Mouse (Mus musculus): ENCODE measurements around the gene Pcsk6. TPM values are rescaled to one million over a fixed set of nuclear protein-coding genes. Genes with fewer than 3 reads are reported as not detected.

The Pcsk6 gene
- total RNA-seq, 1 experiment from 2014 or later = not detected

DNA sequence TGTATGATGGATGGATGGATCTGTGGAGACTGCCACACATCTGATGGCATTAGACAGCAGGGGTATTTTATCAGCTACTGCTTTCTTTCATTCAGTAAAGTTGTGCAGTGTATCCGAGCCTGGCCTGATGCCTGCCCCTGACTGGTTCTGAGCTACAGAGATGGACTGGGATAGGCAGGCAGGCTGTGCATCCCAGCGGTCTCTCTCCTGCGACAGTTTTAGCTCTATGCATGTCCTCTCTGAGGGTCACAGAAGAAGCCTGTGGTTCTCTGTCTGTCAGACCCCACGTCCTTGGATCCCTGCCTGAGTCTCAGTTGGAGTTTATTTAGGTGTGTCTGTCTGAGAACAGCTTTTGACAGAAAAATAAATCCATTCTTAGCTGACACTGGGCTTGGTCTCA lies 16.7 kb downstream of the Pcsk6 start:
- no peak for ATAC-seq (replicated peaks; ENCODE audit: insufficient number of reproducible peaks, low FRiP score, low TSS enrichment, poor library complexity, severe bottlenecking)

DNA sequence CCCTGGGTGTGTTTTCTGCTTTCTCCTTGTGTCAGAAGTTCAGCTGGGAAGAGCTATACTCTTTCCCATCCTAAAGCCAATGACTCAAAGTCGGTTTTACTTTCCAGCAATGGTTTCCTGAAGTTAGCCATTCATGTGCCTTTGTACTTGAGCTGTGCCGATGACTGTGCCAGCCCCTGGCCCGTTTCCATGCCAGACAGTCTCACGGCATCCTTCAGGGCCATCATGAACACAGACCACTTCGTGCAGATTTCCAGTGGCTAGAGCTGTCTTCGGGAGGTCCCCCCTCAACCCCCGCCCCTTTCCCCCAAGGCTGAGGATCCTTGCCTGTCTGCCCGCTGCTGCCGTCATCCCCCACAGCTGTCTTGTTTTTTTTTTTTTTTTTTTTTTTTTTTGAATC lies 17.8 kb downstream of the Pcsk6 start:
- ATAC-seq (replicated peaks; ENCODE audit: insufficient number of reproducible peaks, low FRiP score, low TSS enrichment, poor library complexity, severe bottlenecking) = no peak

DNA sequence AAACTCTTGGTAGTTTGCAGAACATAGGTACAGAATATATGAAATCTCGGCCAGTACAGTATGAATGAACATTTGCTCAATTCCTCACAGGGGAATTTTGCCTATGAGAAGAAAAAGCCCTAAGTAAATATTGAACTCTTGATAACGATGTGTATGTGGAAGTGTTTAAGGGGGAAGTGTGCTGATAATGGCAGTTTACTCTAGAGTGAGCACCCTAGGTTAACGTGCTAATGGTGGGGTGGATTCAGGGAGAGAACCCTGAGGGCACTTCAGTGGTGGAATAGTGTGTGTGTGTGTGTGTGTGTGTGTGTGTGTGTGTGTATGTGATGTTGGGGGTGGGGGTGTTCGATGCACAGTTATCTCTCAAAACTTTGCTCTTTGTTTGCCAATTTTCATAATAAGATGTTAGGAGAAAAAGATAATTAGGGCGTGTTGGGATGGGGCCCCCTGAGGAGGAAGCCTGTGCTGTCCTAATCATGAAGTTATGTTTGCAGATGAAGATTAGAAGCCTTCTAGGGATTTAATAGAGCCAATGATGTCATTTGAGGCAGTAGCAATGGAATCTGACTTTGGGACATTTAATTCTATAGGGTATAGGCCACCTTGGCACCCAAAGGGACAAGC lies 19.2 kb downstream of the Pcsk6 start:
- ATAC-seq (replicated peaks; ENCODE audit: insufficient number of reproducible peaks, low FRiP score, low TSS enrichment, poor library complexity, severe bottlenecking) = no peak

GRCm38 (mm10) chr7:65881290-65881688 lies 19.8 kb downstream of the Pcsk6 start:
- no peak for ATAC-seq (replicated peaks; ENCODE audit: insufficient number of reproducible peaks, low FRiP score, low TSS enrichment, poor library complexity, severe bottlenecking)

DNA sequence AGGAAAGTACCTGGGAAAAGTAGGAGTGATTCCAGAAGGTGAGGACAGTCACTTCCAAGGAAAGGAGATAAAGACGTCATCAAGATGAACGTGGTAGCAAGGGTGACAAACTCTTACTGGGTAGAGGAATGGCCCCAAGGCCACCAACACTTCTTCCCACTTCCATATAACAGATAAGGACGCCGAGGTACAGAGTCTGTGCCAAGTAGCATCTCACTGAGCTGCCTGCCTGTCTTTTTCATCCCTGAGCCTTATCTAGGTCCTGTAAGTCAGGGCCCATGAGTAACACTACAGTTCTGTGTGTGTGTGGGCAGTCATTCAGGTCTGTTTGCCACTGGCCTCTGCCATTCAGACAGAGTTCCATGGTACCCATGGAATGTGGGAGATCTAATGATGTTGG lies 23.4 kb downstream of the Pcsk6 start:
- no peak for ATAC-seq (replicated peaks; ENCODE audit: insufficient number of reproducible peaks, low FRiP score, low TSS enrichment, poor library complexity, severe bottlenecking)

DNA sequence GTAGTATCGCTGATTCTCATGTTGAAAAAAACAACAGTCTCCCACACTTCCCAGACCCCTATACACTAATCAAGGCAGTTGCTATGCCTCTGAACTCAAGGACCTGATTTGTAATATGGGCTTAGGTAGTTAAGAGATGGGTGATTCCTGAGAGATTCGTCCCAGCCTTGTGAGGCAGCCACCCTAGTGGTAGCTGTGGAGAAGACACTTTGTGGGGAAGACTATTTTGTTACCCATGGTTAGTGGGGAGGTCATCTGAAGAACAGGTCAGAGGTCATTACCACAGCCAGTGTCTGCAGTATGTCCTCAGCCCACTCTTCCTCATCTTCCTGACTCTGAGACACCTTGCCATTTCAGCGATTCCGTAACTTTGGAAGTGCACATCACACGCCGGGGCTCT lies 24.3 kb downstream of the Pcsk6 start:
- ATAC-seq (replicated peaks; ENCODE audit: insufficient number of reproducible peaks, low FRiP score, low TSS enrichment, poor library complexity, severe bottlenecking) = no peak

DNA sequence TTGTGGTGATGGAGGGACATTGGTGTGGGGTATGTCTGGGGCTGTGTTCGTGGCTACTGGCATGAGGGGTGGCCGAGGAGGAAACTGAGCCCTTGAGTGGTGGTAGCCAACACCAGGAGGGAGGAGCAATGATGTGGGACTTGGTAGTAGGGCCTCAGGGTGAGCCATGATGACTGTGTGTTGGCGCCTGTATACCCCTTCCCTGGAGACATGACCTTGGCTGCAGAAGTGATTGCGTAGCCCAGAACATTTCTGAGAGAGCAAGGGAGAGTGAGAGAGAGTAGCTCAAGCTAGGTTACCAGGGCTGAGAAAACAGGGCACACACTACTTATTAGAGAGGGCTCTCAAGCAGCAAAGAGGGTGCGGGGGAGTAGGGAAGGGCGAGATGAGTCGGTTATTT lies 30.3 kb downstream of the Pcsk6 start:
- ATAC-seq (replicated peaks; ENCODE audit: insufficient number of reproducible peaks, low FRiP score, low TSS enrichment, poor library complexity, severe bottlenecking) = no peak

DNA sequence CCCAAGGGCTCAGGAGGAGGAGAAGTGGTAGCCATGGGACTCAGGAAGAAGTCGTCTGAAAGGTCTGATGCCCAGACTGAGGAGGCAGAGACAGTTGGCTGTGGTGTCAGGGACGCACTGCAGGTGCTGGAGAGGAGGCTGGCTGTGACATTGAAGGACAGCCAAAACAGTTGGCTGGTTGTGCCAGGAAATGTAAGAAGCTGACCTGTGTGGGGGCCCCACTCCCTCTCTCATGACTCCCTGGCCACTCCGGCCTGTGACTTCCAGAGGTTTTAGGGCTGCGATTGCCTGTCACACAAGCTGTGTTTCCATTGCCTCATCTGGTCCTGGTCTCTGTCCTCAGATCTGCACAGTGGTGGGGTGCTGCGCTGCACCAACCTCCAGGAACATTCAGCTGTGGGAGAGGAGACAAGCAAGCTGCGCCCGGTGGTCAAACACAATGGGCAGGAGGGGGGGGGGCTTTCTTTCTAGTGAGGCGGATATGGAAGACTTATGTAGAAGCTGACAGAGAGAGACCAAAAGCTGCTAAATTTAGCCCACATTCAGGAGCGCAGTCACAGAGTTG lies 30.8 kb downstream of the Pcsk6 start:
- ATAC-seq (replicated peaks; ENCODE audit: insufficient number of reproducible peaks, low FRiP score, low TSS enrichment, poor library complexity, severe bottlenecking) = no peak

DNA sequence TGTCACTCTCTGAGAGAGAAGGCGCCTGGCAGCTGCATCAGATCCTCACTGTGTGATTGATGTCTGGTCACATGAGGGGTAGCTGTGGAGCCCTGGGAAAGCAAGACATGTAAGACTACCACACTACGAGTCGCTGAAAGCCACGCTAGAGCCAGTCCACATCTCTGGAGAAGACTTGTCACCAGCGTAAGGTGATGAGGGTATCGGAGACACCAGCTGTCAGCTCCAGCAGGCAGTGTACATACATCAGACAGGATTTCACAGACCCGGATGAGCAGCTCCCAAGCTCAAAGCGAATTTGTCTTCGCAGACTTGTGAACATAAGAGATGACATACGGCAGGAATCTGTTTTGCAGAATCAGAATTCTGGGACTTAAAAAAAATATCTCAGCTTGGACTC lies 32.0 kb downstream of the Pcsk6 start:
- no peak for ATAC-seq (replicated peaks; ENCODE audit: insufficient number of reproducible peaks, low FRiP score, low TSS enrichment, poor library complexity, severe bottlenecking)

DNA sequence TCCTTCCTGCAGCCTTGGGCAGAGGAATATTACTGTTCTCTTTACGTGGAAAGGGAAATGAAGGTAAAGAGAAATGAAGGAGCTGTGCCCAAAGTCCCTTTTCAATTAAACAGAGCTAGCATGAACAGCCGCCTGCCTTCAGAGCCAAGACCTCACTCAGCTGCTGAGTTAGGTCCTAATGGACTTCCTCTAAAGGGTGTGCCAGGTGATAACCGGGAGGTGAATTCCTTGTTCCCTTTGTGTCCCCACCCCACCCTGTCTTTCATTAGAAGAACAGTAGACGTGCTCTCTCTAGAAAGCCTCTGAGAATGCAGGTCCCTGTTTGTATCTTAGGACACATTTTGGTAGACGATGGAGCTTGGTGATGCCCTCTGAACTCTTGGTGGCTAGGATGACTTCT lies 33.7 kb downstream of the Pcsk6 start:
- no peak for ATAC-seq (replicated peaks; ENCODE audit: insufficient number of reproducible peaks, low FRiP score, low TSS enrichment, poor library complexity, severe bottlenecking)

DNA sequence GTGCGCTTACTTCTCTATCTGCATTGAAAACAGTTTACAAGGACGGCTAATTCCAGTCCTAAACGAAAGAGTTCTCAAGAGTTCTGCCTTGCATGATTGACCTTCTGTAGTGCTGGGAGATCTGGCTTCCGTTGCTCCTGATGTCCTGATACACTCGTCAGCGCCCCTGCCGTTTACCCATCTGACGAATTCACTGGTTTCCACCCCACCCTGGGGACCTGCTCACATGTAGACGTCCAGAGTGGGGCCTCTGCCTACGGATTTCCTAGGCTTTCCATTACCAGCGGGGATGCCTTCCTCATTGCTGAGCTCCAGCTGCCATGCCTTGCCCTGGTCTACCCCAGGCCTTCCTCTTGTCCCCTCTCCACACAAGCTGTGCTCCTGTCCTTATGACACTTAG lies 39.7 kb downstream of the Pcsk6 start:
- no peak for ATAC-seq (replicated peaks; ENCODE audit: insufficient number of reproducible peaks, low FRiP score, low TSS enrichment, poor library complexity, severe bottlenecking)

GRCm38 (mm10) chr7:65902471-65903180 lies 41.1 kb downstream of the Pcsk6 start:
- ATAC-seq (replicated peaks; ENCODE audit: insufficient number of reproducible peaks, low FRiP score, low TSS enrichment, poor library complexity, severe bottlenecking) = no peak

DNA sequence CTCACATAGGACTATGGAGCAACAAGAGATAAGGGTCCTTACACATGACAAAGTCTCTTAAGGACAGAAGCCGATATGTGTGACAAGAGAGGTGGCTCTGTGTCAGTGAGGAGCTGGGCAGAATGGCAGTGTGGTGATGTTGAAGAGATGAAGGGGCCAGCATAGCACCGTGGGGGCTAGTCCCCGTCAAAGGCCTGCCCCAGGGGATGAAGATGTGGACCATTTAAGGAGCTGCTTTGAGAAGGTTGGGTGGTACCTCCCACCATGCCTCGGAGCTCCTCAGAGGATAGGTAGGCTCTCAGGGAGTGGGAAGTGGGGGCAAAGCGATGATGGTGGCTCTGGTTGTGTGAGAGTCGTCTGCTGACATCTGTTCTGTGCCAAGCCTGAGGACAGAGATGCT lies 41.9 kb downstream of the Pcsk6 start:
- no peak for ATAC-seq (replicated peaks; ENCODE audit: insufficient number of reproducible peaks, low FRiP score, low TSS enrichment, poor library complexity, severe bottlenecking)

DNA sequence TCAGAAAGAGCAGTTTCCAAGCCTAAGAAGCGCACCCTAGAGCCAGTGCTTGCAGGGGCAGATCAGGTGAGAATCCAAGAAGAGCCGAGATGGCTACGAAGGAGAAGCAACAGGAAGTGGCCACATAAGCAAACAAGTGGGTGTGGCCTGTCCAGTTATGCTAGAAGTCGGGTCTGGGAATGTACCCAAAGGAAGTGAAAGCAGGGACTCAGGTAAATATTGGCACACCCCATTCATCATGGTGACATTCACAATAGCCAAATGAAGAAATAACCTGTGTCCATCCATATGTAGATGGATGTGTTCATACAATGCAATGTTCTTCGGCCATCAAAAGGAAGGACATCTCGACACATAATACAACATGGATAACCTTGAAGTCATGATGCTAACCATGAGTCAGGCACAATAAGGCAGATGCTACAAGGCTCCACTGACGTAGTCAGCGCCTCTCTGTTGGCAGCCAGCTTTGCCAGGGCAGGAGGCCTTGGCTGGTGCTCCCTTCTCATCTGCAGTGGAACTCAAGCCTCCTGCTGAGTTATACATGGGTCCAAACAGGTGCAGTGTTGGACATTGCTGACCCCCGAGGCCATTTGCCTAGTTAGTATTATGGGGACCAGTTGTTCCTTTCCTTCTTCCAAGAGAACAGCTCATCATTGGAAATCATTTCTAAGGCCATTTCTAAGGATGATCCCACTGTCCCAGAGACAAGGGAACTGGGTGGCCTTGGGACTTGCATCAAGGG lies 45.2 kb downstream of the Pcsk6 start:
- ATAC-seq (replicated peaks; ENCODE audit: insufficient number of reproducible peaks, low FRiP score, low TSS enrichment, poor library complexity, severe bottlenecking) = no peak

- no peak for ATAC-seq (replicated peaks; ENCODE audit: insufficient number of reproducible peaks, low FRiP score, low TSS enrichment, poor library complexity, severe bottlenecking)
Observed at GRCm38 (mm10) chr7:65909343-65910127, 48.0 kb downstream of the Pcsk6 start.

GRCm38 (mm10) chr7:65913088-65913610 lies 51.6 kb downstream of the Pcsk6 start:
- ATAC-seq (replicated peaks; ENCODE audit: insufficient number of reproducible peaks, low FRiP score, low TSS enrichment, poor library complexity, severe bottlenecking) = no peak

- ATAC-seq (replicated peaks; ENCODE audit: insufficient number of reproducible peaks, low FRiP score, low TSS enrichment, poor library complexity, severe bottlenecking) = no peak
Observed at GRCm38 (mm10) chr7:65914761-65915301, 53.3 kb downstream of the Pcsk6 start.

GRCm38 (mm10) chr7:65915821-65916220 lies 54.3 kb downstream of the Pcsk6 start:
- no peak for ATAC-seq (replicated peaks; ENCODE audit: insufficient number of reproducible peaks, low FRiP score, low TSS enrichment, poor library complexity, severe bottlenecking)

Measured in monocyte, adult 5-6 weeks (primary cell).